Mouse (Mus musculus) myocyte (in vitro differentiated cells): ENCODE data around the gene Serpine1.

Experiments used
- MYOD1 ChIP-seq, 3 experiments: IDR thresholded peaks; one replicate each; pipeline ENCODE4 v1.6.1; 2011; ENCODE audit warnings: control low read depth in 2 of 3, low read depth in 2 of 3, mild to moderate bottlenecking in 2 of 3, moderate library complexity in 1 of 3; ENCODE audit not compliant: insufficient read length in 2 of 3, control insufficient read depth in 1 of 3
- MYOG ChIP-seq, 3 experiments: IDR thresholded peaks; one replicate each; pipeline ENCODE4 v1.6.1; 2011; ENCODE audit warnings: control low read depth in 2 of 3, low read depth in 2 of 3, mild to moderate bottlenecking in 2 of 3; ENCODE audit not compliant: insufficient read length in 2 of 3, control insufficient read depth in 1 of 3, insufficient read depth in 1 of 3
- POLR2A ChIP-seq: IDR thresholded peaks from one replicate; pipeline ENCODE4 v1.6.1; 2011; ENCODE audit warnings: low read depth, mild to moderate bottlenecking, control low read depth, moderate library complexity; ENCODE audit not compliant: insufficient read length
- POLR2AphosphoS2 ChIP-seq: IDR thresholded peaks from one replicate; pipeline ENCODE4 v1.6.1; 2011; ENCODE audit warnings: low read depth, control low read depth; ENCODE audit not compliant: insufficient read length
- USF1 ChIP-seq: IDR thresholded peaks from one replicate; pipeline ENCODE4 v1.6.1; 2011; ENCODE audit warnings: low read depth, mild to moderate bottlenecking, control low read depth, moderate library complexity

GRCm38 (mm10) chr5:137029273-137029585 is 42.8 kb downstream of the Serpine1 start:
- TF ChIP-seq POLR2A = no peak
- no peak for TF ChIP-seq POLR2AphosphoS2
- no peak for TF ChIP-seq MYOG (IDR thresholded peaks at IDR 0.05; ENCODE audit: control insufficient read depth in 1 of 3, insufficient read depth in 1 of 3, insufficient read length in 2 of 3, low read depth in 2 of 3)
- no peak for TF ChIP-seq MYOD1 (IDR thresholded peaks at IDR 0.05; ENCODE audit: control insufficient read depth in 1 of 3, insufficient read length in 2 of 3, low read depth in 2 of 3)
- no peak for TF ChIP-seq USF1
